Mouse (Mus musculus) ovary, postnatal 14 days (tissue): Measurements from ENCODE around the gene Elf2.

ENCODE experiments used
- DNase-seq: peaks from one replicate; pipeline ENCODE4 v3.0.0; 2022; ENCODE audit warnings: low spot score

Elf2 gene

DNA sequence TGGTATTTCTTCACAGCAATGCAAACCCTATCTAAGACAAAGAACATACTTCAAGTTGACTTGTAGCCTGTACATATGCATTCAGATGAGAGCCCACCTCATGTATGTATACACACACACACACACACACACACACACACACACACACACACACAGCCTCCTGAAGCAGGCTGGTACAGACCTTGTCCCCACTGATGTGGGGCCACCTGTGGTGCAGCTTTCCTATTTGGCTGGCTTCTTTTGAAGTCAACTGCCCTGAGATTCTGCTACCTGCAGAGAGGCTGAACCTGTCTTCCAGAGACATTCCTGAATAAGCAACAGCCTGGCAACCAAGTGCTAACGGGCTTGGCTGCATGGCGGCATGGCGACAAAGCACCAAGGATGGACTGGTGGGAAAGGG, 130.0 kb downstream of the Elf2 start:
- no peak for DNase-seq

DNA sequence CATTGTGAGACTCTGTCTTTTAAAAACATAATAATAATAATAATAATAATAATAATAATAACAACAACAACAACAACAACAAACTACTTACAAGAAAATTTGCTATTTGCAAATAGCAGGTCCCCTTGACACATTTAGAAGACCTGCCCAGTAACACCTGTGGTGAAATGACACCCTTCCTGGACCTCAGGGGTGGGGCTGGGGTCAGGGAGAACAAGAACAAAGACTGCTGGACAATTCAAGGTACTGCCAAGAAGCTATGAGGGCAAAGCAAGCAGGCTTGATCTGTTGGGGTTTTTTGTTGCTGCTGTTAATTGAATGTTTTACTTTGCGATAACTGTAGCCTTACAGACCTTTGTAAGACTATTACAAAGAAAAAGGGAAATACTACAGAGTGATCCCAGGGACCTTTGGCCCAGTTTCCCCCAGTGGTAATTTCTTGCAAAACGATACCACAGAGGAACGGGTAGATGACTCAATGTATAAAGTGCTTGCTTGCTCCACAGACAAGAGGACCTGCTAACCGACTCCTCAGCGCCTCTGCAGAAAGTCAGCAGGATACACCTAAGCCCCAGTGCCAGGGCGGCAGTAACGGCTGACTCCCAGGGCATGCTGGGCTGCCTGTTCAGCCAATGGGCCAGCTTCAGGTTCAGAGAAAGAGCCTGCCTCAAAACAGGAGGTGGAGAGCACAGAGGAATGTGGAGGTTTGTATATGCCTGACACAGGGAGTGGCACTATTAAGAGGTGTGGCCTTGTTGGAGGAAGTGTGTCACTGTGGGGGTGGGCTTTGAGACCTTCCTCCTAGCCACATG, 130.8 kb downstream of the Elf2 start:
- DNase-seq: no peak

DNA sequence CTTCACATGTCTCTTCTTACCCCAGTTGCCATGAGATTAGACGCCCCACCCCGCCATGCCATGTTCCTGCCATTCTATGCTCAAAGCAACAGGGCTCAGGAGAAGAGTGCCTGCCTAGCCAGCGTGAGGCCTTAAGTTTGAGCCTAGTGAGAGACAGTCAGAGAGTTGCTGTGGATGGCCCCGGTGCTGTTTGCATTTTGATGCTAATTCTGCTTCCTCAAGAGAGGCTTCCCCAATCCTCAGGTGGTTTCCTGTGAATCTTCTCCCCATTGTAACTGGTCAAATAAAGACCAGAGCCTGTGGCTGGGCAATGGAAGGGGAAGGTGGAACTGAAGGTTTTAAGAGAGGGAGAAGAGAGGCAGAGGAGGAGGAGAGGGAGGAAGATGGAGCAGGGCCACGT, 131.8 kb downstream of the Elf2 start:
- no peak for DNase-seq

DNA sequence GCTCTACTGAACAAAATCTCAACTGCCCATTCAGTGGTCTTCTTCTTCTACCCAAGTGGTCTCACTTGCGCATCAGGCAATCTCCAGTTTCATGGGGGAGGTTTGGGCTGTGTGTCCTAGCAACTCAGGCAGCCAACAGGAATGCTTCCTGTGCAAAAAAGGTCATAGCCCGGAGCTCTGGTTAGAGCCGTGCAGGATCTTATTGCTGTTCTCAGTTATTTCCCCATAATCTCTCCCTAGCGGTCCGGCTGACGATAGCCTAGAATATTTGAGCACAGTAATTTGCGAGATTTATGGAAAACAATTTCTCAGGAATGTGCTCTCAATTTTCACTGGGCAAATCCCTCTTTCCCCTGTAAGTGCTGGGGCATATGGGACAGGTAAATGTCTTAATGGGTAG, 133.9 kb downstream of the Elf2 start:
- DNase-seq: no peak

DNA sequence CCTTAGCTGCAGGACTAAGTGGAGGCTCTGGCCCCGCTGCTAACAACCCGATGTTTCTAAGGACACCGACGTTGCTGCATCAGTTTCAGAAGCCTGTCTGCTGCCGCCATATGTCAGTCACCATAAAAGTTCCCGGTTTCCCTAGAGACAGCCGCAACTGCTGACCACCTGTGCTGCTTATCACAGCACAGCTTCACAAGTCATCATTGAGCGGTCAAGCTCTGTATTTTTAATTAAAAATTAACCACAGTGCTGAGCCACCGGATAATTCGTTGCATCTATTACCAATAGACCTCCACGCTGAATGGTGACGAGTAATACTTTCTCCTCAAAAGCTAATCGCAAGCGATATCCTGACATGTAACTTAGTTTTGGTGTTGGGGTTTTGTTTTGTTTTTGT, 135.6 kb downstream of the Elf2 start:
- no peak for DNase-seq

DNA sequence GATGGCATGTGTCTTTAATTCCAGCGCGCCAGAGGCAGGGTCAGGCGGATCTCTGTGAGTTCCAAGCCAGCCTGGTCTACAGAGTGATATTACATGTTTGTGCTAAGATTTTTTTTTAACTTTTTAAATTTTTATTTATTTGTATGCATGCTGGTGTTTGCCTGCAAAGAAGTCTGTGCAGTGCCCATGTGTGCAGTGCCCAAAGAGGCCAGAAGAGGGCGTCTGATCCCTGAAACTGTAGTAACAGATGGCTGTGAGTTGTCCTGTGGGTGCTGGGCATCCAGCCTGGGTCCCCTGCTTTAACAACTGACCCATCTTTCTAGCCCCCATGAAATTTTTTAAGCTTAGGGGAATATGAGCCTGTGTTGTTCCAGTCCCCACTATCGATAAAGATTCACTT, 136.0 kb downstream of the Elf2 start:
- DNase-seq: no peak

DNA sequence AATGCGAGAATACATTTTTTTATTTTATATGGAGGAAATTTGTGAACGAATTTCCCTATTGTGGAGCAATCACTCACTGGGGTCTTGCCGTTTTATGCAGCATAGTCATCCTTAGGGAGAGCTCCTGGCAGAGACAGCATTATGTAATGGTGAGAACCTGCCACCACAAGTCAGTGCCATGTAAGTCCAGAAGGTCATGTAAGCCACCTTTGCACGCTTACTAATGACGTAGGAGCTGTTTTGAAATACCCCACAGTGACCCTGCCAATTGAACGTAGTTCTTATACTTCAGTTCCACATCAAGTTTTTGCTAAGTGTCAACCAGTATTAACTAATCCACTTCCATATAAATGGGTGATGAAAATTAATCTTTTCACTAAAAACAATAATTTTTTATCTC, 136.6 kb downstream of the Elf2 start:
- DNase-seq: no peak
